Mouse (Mus musculus): Measurements from ENCODE around the gene B3gnt8. TPM values are rescaled to one million over a fixed set of nuclear protein-coding genes. Genes with fewer than 3 reads are reported as not detected.

Gene B3gnt8
- total RNA-seq (2023) = 10 to 100 TPM; 26.8 to 28.9 TPM

GRCm38 (mm10) chr7:25626509-25627430 lies at the start of gene B3gnt8:
B3gnt8 (plus strand) TSS chr7:25626654.

GRCm38 (mm10) chr7:25615706-25616011 lies 10.8 kb upstream of the B3gnt8 start, which contains the start of gene Erich4:
Erich4 (minus strand) TSS chr7:25615892.

GRCm38 (mm10) chr7:25618865-25619721 lies 7.4 kb upstream of the B3gnt8 start, which contains the start of gene Dmac2:
Dmac2 (plus strand) TSS chr7:25619414.

GRCm38 (mm10) chr7:25658657-25659472 lies 32.4 kb downstream of the B3gnt8 start, which contains the start of the genes Bckdha and Exosc5:
Bckdha (minus strand) TSS chr7:25658981.
Exosc5 (plus strand) TSS chr7:25659164.

GRCm38 (mm10) chr7:25674719-25675300 lies 48.4 kb downstream of the B3gnt8 start, which contains the start of gene Tmem91:
Tmem91 (minus strand) TSS chr7:25675166.

GRCm38 (mm10) chr7:25680514-25681258 lies 54.2 kb downstream of the B3gnt8 start, which contains the start of gene B9d2:
B9d2 (plus strand) TSS chr7:25680780.

Other genes with a start within 250 kb of the B3gnt8 start
- gene Lipe, start 227.9 kb upstream of the B3gnt8 start, total RNA-seq (2023) = 10 to 100 TPM; 65.5 to 68.3 TPM
- gene Cxcl17, start 213.8 kb upstream of the B3gnt8 start, total RNA-seq (2023) = not detected
- 100 to 1,000 TPM; 337 to 343 TPM for gene Ceacam1, start 149.1 kb upstream of the B3gnt8 start, total RNA-seq (2023)
- 10 to 100 TPM; 26.7 to 44.0 TPM for gene Ceacam2, start 86.8 kb upstream of the B3gnt8 start, total RNA-seq (2023)
- gene Erich4, start 10.8 kb upstream of the B3gnt8 start, total RNA-seq (2023) = not detected
- 10 to 100 TPM; 40.2 to 41.1 TPM for gene Dmac2, start 7.2 kb upstream of the B3gnt8 start, total RNA-seq (2023)
- gene Bckdha, start 32.3 kb downstream of the B3gnt8 start, total RNA-seq (2023) = 10 to 100 TPM; 60.3 to 69.9 TPM
- 10 to 100 TPM; 45.7 to 46.0 TPM for gene Exosc5, start 32.5 kb downstream of the B3gnt8 start, total RNA-seq (2023)
- gene Tmem91, start 48.5 kb downstream of the B3gnt8 start, total RNA-seq (2023) = not detected
- gene B9d2, start 54.1 kb downstream of the B3gnt8 start, total RNA-seq (2023) = 10 to 100 TPM; 49.8 to 58.0 TPM
- 100 to 1,000 TPM; 817 to 823 TPM for gene Tgfb1, start 60.3 kb downstream of the B3gnt8 start, total RNA-seq (2023)
- gene Ccdc97, start 92.4 kb downstream of the B3gnt8 start, total RNA-seq (2023) = 100 to 1,000 TPM; 102 to 110 TPM
- gene Hnrnpul1, start 128.1 kb downstream of the B3gnt8 start, total RNA-seq (2023) = 100 to 1,000 TPM; 208 to 211 TPM
- 100 to 1,000 TPM; 341 to 348 TPM for gene Axl, start 162.1 kb downstream of the B3gnt8 start, total RNA-seq (2023)
- gene Cyp2s1, start 190.3 kb downstream of the B3gnt8 start, total RNA-seq (2023) = 1 to 10 TPM in 1 of 2 experiments, under 1 TPM in 1; 0.29 to 1.0 TPM